Mouse (Mus musculus): ENCODE results near the gene 1500011B03Rik.

- TF ChIP-seq HCFC1 (IDR thresholded peaks at IDR 0.05; ENCODE audit: low read depth, low read length) = no peak
- TF ChIP-seq POLR2A (IDR thresholded peaks at IDR 0.05; ENCODE audit: control insufficient read depth in 1 of 2, insufficient read depth in 1 of 2, low read depth in 1 of 2, low read length in 2 of 2, poor library complexity in 1 of 2) = no peak
- no peak for TF ChIP-seq SIN3A (IDR thresholded peaks at IDR 0.05; ENCODE audit: low read length)
- TF ChIP-seq GATA1 (IDR thresholded peaks at IDR 0.05; ENCODE audit: low read depth, low read length) = no peak
- TF ChIP-seq EP300 (IDR thresholded peaks at IDR 0.05; ENCODE audit: low read depth in 1 of 2, low read length in 2 of 2) = no peak
- no peak for TF ChIP-seq TAL1 (IDR thresholded peaks at IDR 0.05; ENCODE audit: low read length)
- TF ChIP-seq TBP (IDR thresholded peaks at IDR 0.05; ENCODE audit: low read depth, low read length) = no peak
- TF ChIP-seq TCF12 (IDR thresholded peaks at IDR 0.05; ENCODE audit: low read depth, low read length) = no peak
- no peak for TF ChIP-seq CTCF (IDR thresholded peaks at IDR 0.05 in 2 of 3, conservative IDR thresholded peaks at IDR 0.05 in 1 of 3; ENCODE audit: control insufficient read depth in 1 of 3, insufficient read depth in 1 of 3, low read depth in 2 of 3, low read length in 3 of 3, poor library complexity in 1 of 3, severe bottlenecking in 1 of 3)
- TF ChIP-seq CHD2 (IDR thresholded peaks at IDR 0.05; ENCODE audit: low read length) = no peak
- TF ChIP-seq USF1 (IDR thresholded peaks at IDR 0.05; ENCODE audit: low read depth, low read length) = no peak
Observed at GRCm38 (mm10) chr5:114805436-114806350, 17.6 kb downstream of the 1500011B03Rik start.

Data from MEL (cell line).